Mouse (Mus musculus): ENCODE data around the gene Rfesd.

GRCm38 (mm10) chr13:75966850-75967249 lies 51.7 kb downstream of the Rfesd start, which contains the start of gene Spata9:
- TF ChIP-seq GATA1 (IDR thresholded peaks at IDR 0.05; ENCODE audit: borderline replicate concordance, low read length), result no peak
- TF ChIP-seq FLI1 (IDR thresholded peaks at IDR 0.05; ENCODE audit: low read length), result no peak
